Mouse (Mus musculus): ENCODE measurements around the gene Gm1553. TPM values are rescaled to one million over a fixed set of nuclear protein-coding genes. Genes with fewer than 3 reads are reported as not detected.

Gm1553 gene
- not detected in 2 replicates for total RNA-seq (2012; rRNA removed)

GRCm38 (mm10) chr10:82492518-82492917 is at the start of gene Gm1553:
Gm1553 (minus strand) TSS chr10:82492618.
- DNase-seq (ENCODE audit: low read depth, low spot score) = no peak
- Histone ChIP-seq H3K36me3 (ENCODE audit: control insufficient read depth, insufficient read depth, low read length, poor library complexity, severe bottlenecking) (no peaks in the 10 kb centered on the region), H3K4me1 (ENCODE audit: control insufficient read depth in 2 of 2, insufficient read depth in 2 of 2, low read length in 2 of 2, poor library complexity in 1 of 2) (no peaks in the 10 kb centered on the region), H3K9me3 (ENCODE audit: control insufficient read depth, insufficient read depth, low read depth, low read length) (no peaks in the 10 kb centered on the region), H3K9ac (ENCODE audit: insufficient read depth, low read depth, low read length, poor library complexity, severe bottlenecking) (no peak within 1 kb of the TSS), H3K27ac (ENCODE audit: insufficient read depth, low read depth, low read length, poor library complexity, severe bottlenecking) (no peak within 1 kb of the TSS), H3K4me3 (ENCODE audit: insufficient read depth in 1 of 2, low read depth in 1 of 2, low read length in 2 of 2, poor library complexity in 1 of 2, severe bottlenecking in 1 of 2) (peak within 1 kb of the TSS in 1 of 2 experiments; percentile 15; a peak in 1 of 4 replicates)
- TF ChIP-seq MAFK (IDR thresholded peaks at IDR 0.05; ENCODE audit: insufficient read depth, low read depth, low read length) = no peak
- in situ Hi-C loops (cut with MboI; ENCODE audit: low sequenced_read_pairs in 2 of 2, unreplicated experiment in 2 of 2) = no loop called here

Other genes starting within 250 kb of the Gm1553 start
- gene 4932415D10Rik, start 176.0 kb downstream of the Gm1553 start, total RNA-seq (2012; rRNA removed) = not detected in 2 replicates
- gene Gm4924, start 138.4 kb downstream of the Gm1553 start, total RNA-seq (2012; rRNA removed) = 17.0 and 19.8 TPM in 2 replicates
- gene 1190007I07Rik, start 130.6 kb upstream of the Gm1553 start, total RNA-seq (2012; rRNA removed) = 21.1 and 27.0 TPM in 2 replicates
- gene Tdg, start 137.2 kb upstream of the Gm1553 start, total RNA-seq (2012; rRNA removed) = 27.6 and 28.7 TPM in 2 replicates
- 0.48 and 0.62 TPM in 2 replicates for gene Glt8d2, start 198.0 kb upstream of the Gm1553 start, total RNA-seq (2012; rRNA removed)
- gene Hcfc2, start 203.5 kb upstream of the Gm1553 start, total RNA-seq (2012; rRNA removed) = 4.2 and 8.1 TPM in 2 replicates